Mouse (Mus musculus): ENCODE data around the gene Lrrc27.

GRCm38 (mm10) chr7:139187771-139188633, 24.8 kb upstream of the Lrrc27 start:
- TF ChIP-seq POLR2A (IDR thresholded peaks at IDR 0.05; ENCODE audit: low read depth, low read length) (no peak), E2F4 (IDR thresholded peaks at IDR 0.05; ENCODE audit: insufficient replicate concordance, low read depth, low read length) (no peak), HCFC1 (IDR thresholded peaks at IDR 0.05; ENCODE audit: low read depth, low read length) (no peak), RCOR1 (conservative IDR thresholded peaks at IDR 0.05; ENCODE audit: low read depth, low read length) (no peak), TCF12 (IDR thresholded peaks at IDR 0.05; ENCODE audit: low read depth, low read length) (no peak), USF1 (IDR thresholded peaks at IDR 0.05; ENCODE audit: low read depth, low read length) (no peak), CTCF (conservative IDR thresholded peaks at IDR 0.05 in 1 of 2, IDR thresholded peaks at IDR 0.05 in 1 of 2; ENCODE audit: low read depth in 2 of 2, low read length in 2 of 2) (no peak), EP300 (IDR thresholded peaks at IDR 0.05; ENCODE audit: low read length) (no peak), CHD2 (IDR thresholded peaks at IDR 0.05; ENCODE audit: low read length) (no peak), ETS1 (conservative IDR thresholded peaks at IDR 0.05; ENCODE audit: low read depth, low read length) (no peak), NELFE (IDR thresholded peaks at IDR 0.05; ENCODE audit: low read depth, low read length) (no peak)

Measured in CH12.LX (cell line).